Mouse (Mus musculus) effector memory CD4-positive, alpha-beta T cell, adult 7 months (primary cell): ENCODE data around the gene Zbtb9. TPM values are rescaled to one million over a fixed set of nuclear protein-coding genes. Genes with fewer than 3 reads are reported as not detected.

ENCODE experiments used
- polyA plus RNA-seq: library from polyadenylated mRNA; unstranded; fragments of 100-300 nt; shearing (Covaris generic); gene quantifications from one replicate; pipeline ENCODE4 v1.2.1, GENCODE M21; 2017

The Zbtb9 gene
- polyA plus RNA-seq, result 19.5 TPM

GRCm38 (mm10) chr17:26972703-26973574 is at the start of gene Zbtb9:
Gene Zbtb9 (plus strand): TSS chr17:26973167.

DNA sequence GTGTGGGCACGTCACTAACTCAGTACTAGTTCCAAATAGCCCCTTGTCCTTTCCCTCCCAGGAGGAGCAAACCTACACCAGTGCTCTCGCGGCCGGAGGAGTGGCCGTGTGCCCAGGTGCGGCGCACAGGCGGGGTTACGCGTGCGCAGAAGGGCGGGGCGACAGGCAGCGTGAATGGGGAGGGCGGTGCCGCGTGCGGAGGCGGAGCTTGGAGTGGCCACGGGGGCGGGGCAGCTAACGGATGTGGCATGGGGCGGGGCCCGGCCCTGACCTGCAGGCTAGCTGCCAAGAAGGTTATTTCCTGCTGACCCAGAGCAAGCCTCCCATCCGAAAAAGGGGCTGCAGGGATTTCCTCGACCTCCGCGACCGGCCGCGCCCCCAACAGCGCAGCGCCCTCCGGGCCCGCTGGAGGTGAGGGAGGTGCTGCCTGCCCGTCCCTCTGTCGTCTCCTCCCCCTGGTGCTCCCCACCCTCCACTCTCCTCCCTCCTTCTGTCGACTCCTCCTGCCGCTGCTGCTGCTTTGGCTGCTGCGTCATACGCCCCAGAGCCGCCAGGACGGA is 40.0 kb upstream of the Zbtb9 start, which contains the start of gene Phf1:
Gene Phf1, plus strand, starts transcription at position 214 of the 560 bp plus-strand sequence.

GRCm38 (mm10) chr17:26939178-26939972 is 33.6 kb upstream of the Zbtb9 start, which contains the start of gene Cuta:
Gene Cuta (minus strand): TSS chr17:26939569.

DNA sequence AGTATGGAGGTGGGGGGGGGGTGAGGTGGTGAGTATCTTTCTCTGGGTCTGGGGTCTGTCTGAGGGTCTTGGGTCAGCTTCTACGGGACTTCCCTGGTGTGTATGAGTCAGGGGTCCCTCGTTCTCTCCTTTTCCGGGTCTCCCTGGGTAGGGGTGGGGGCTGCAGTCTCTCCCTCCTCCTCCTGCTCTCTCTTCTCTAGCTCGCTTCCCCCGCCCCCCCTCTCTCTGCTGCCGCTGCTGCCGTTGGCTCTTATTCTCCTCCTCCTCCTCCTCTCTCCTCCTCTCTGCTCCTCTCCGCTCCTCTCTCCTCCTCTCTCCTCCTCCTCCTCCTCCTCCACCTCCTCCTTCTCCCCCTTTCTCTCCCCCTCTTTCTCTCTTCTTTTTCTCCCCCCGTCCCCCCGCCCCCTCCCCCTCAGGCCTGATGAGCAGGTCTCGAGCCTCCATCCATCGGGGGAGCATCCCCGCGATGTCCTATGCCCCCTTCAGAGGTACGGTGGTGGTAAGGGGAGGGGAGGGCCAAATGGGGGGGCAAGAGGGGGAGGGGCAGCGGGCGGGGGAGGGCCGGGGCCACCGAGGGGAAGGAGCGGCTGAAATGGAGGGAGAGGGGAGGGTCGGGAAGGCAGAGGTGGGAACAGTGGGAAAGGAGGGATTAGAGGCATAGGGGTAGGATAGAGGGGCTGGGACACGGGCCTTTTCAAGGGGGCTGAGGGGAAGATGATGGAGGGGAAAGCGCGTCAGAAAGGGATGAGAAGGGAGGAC is 31.8 kb upstream of the Zbtb9 start, which contains the start of gene Syngap1:
Gene Syngap1, plus strand, starts transcription at position 223 of the 759 bp plus-strand sequence.

DNA sequence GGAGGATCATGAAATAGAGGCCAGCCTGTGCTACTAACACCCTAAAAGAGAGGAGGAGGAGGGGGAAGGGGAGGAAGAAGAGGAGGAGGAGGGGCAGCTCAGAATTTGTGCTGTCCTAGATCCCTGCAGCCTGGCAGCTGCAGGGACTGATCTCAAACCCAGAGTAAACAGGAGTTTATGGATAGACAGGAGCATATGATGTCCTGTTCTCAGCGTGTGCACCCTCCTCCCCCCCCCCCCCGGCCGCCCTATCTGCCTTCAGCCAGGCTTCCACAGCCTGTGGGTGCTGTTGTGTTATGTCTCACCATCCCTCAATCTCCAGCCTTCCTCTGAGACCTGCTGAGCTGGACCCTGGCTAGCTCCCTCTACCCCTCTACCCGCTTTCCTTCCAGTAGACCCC is 55.9 kb downstream of the Zbtb9 start, which contains the start of gene Bak1:
Gene Bak1, minus strand, starts transcription at position 101 of the 400 bp plus-strand sequence.

DNA sequence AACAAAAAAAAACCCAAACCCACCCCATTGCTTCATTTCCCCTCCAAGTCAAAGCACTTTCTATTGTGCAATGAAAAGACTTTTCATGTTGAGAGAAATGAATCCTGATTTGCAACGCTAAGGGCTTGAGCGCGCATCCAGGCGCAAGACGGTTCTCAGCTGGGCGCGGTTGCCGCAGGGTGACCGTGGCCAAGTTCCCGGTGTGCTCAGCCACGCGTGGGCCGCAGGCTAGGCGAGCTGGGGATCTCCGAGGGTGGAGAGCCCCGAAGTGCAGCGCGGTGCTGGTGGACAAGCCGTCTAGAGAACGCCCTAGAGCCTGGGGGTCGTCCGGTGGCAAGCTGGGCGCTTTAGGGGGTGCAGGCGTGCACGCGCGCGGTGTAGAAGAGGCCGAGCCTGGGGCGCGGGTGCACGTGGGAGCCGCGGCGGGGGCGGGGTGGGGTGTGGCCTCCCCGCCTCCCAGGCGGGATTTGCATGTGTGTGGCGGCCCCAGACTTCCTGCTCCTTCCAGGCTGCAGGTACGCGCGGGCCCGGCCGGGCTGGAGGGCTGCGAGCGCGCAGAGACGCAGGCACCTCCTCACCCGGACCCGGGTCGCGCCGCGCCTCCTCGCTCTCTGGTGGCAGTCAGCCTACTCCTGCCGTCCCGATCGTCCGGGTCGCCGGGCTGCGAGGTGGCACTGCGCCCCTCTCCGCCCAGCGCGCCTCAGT is 84.0 kb downstream of the Zbtb9 start, which contains the start of gene Itpr3:
Gene Itpr3, plus strand, starts transcription at position 493 of the 705 bp plus-strand sequence.

Other genes starting within 250 kb of the Zbtb9 start
- gene Bnip1, start 192.1 kb upstream of the Zbtb9 start, polyA plus RNA-seq, result 14.4 TPM
- not detected for gene Nkx2-5, start 128.2 kb upstream of the Zbtb9 start, polyA plus RNA-seq
- 1.2 TPM for gene Kifc5b, start 56.1 kb upstream of the Zbtb9 start, polyA plus RNA-seq
- 145 TPM for gene Phf1, start 40.1 kb upstream of the Zbtb9 start, polyA plus RNA-seq
- 102 TPM for gene Cuta, start 33.6 kb upstream of the Zbtb9 start, polyA plus RNA-seq
- gene Syngap1, start 31.9 kb upstream of the Zbtb9 start, polyA plus RNA-seq, result not detected
- gene Bak1, start 55.8 kb downstream of the Zbtb9 start, polyA plus RNA-seq, result 0.88 TPM
- gene Itpr3, start 84.1 kb downstream of the Zbtb9 start, polyA plus RNA-seq, result 18.4 TPM
- gene Uqcc2, start 160.7 kb downstream of the Zbtb9 start, polyA plus RNA-seq, result 74.4 TPM
- gene Ip6k3, start 194.6 kb downstream of the Zbtb9 start, polyA plus RNA-seq, result not detected
- 65.9 TPM for gene Lemd2, start 231.3 kb downstream of the Zbtb9 start, polyA plus RNA-seq